Mouse (Mus musculus): ENCODE results near the gene Sycp3. TPM values are rescaled to one million over a fixed set of nuclear protein-coding genes. Genes with fewer than 3 reads are reported as not detected.

Gene Sycp3
- total RNA-seq, 1 experiment from 2014 or later: 3.5 TPM

Other genes starting within 250 kb of the Sycp3 start
- 18.8 to 27.0 TPM (median 24.5 TPM) in 3 replicates for gene Dram1, start 80.5 kb upstream of the Sycp3 start, total RNA-seq (2017)
- gene Gnptab, start 80.4 kb upstream of the Sycp3 start, total RNA-seq (2017): 28.7 to 62.7 TPM (median 37.0 TPM) in 3 replicates
- 13.3 to 26.4 TPM (median 15.1 TPM) in 3 replicates for gene Chpt1, start 44.5 kb downstream of the Sycp3 start, total RNA-seq (2017)
- not detected in 3 replicates for gene Mybpc1, start 145.6 kb downstream of the Sycp3 start, total RNA-seq (2017)
- 5.6 to 16.1 TPM (median 15.2 TPM) in 3 replicates for gene Spic, start 225.4 kb downstream of the Sycp3 start, total RNA-seq (2017)